Mouse (Mus musculus): ENCODE data around the gene Son.
A peak's percentile ranks its signal among the peaks of the same experiment; 100 is the strongest.
"Not testable (repeated sequence)": the region's sequence is repeated elsewhere in the genome, so short reads cannot be mapped to it uniquely, and the experiment has no call there.

The Son gene

DNA sequence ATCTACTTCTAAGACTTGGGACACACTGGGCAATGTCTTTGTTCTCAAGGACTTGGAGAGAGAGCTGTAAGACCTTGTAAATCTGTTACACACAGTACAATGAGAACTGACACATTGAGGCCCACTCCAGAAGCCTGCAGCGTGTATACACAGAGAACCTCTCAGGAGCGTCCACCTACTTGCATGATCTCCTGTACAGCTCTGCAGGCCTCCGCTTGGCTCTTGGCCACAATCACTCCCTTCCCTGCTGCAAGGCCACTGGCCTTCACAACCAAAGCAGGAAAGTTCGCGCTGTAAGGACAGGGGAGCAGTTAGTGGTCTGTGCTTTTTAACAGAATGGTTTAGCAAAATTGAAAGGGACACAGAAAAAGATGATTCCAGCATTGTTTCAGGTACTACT, 8.1 kb upstream of the Son start:
- no peak for DNase-seq (ENCODE audit: low spot score)

DNA sequence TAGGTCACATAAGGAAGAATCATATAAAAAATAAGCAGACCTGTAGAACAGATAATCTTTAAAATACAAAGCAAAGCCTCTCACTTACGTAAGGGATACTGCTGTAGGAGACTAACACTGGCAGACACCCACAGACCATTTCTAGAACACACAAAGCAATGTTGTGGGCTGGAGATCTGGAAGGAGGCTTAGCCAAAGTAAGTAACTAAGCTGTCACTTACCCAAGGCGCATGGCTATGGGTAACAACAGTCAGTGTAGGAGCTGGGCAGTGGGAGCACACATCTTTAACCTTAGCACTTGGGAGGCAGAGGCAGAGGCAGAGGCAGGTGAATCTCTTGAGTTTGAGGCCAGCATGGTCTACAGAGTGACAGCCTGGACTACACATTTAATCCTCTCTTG, 7.7 kb upstream of the Son start:
- DNase-seq (ENCODE audit: low spot score), result no peak

DNA sequence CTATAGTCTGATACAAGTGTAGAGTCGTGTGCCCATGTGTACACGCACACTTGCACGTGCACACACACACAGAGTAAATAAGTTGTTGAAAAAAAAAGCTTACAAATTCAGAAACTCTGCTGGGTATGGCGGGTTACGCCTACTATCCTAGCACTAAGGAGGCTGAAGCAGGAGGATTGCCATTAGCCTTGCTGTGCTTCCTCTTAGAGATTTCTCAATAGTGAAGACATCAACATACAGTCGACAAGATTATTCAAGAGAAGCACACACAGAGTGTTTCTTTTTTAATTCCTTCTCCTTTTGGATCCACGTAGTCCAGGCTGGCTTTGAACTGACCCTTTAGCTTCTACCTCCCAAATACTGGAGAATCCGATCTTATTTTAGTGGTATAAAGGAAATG, 7.1 kb upstream of the Son start:
- DNase-seq (ENCODE audit: low spot score), result no peak

DNA sequence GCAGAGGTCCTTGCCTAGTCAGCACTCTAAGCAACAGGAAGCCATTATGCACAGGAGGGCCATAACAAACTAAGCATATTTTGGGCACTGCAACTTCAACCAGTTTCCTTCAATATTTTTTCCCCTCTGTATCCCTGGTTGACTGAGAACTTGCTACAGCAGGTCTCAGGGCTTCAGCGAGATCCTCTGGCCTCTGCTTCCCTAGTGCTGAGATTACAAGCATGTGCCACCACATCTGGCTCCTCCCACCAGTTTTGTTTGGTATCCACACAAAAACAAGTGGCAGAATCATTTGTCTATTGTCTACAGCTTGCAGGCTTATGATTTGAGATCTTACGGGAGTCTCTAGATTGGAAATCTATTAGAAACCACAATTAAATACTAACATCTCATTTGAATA, 2.4 kb upstream of the Son start:
- DNase-seq (ENCODE audit: low spot score), result no peak

DNA sequence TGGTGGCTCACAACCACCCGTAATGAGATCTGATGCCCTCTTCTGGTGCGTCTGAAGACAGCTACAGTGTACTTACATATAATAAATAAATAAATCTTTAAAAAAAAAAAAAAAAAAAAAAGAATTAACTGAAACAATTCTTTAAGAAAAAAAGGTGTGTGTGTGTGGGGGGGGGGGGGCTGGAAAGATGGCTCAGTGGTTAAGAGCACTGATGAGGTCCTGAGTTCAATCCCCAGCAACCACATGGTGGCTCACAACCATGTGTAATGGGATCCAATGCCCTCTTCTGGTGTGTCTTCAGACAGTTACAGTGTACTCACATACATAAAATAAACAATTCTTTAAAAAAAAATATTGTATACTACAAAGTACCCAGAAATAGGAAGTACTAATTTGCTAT, 1.9 kb upstream of the Son start:
- not testable (repeated sequence) for DNase-seq (ENCODE audit: low spot score)

DNA sequence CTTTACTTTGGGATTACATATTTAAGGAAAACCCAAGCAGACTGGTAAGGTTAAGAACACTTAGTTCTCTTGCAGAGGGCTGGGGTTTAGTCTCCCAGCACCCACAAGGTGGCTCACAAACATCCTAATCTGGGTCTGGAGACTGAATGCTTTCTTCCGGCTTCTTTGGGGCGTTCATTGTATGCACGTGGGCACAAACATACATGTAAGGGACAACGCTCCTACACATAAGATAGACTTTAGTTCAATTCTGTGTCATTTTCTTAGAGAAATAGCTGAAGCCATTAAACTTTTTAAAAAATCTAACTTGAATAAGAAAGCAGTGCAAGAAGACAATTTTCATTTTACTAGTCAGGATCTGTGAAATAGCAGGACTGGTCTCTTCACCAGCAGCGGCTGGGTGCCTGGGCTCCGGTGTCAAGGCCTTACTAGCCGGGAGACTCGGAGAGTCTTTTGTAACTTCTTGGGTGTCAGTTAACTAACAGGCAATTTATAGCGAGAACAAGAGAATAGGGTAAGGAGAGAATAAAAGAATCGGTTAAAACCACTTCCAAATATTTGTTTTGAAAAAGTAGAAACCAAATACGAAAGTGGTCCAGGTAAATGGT, 1.2 kb upstream of the Son start:
- peak; percentile 42 for DNase-seq (ENCODE audit: low spot score)

DNA sequence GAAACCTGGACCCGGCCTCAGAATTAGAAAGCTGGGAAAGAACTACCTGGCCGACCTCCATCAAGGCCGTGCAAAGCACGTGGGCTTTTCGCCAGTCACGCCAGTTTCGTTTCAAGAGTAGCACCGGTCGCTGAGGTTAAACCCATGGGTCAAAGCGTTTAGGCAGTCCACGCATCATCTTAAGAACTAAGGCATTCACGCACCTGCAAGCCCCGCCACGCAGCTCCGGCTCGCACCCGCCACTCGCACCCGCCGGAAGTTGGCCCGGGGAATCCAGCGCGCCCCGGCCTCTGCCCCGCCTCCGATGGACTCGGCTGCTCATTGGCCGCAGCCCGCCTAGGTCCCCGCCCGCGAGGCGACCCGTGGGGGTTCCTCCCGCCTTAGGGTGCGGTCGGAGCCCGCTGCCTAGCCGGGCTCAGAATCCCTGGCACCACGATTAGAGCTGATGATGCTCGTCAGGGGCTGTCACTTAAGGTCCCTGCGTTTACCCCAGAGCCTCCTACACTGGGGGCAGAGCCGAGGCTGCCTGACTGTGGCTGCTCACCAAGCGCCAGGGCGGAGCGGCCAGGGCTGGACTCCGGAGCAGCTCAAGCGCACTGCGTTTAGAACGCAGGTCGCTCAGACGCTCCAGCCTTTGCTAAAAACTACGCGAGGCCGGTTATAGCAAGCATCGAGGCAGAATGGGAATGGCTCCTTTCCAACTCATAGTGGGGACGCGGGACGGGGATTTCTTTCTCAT, 456 bp upstream of the Son start, which contains the start of gene Gart:
Gart (minus strand) TSS at position 272 of the 739 bp plus-strand sequence.
- DNase-seq (ENCODE audit: low spot score), result peak; percentile 94

DNA sequence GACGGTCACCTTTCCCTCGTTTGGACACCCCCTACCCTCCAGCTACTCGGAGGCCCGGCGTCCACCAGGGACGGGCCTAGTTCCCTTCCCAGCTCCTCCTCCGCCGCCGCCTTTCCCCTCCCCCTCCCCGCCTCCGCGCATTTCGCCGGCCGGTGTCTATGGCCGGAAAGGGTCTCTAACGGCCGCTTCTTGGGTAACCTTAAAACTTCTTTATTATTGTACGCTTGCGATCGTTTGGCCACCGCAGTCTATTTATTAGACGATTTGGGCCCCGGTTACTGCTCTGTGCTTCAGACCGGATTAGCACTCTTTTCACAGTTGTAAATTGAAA, 879 bp downstream of the Son start:
- DNase-seq (ENCODE audit: low spot score), result peak; percentile 77

DNA sequence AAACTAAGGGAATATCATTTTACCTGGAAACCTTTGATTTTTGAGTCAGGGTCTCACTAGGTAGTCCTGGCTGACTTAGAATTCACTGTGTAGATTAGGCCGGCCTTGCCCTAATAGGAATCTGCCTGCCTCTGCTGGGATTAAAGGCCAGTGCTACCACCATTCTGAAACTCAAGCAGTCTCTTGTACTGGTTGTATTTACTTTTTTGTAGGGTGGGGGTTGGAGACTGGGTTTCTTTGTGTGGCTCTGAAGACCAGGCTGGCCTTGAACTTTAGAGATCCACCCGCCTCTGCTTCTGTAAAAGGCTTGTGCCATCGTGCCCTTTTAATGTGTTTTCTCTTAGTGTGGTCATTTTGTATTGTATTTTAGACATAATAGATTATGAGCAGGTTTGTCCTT, 1.9 kb downstream of the Son start:
- no peak for DNase-seq (ENCODE audit: low spot score)

DNA sequence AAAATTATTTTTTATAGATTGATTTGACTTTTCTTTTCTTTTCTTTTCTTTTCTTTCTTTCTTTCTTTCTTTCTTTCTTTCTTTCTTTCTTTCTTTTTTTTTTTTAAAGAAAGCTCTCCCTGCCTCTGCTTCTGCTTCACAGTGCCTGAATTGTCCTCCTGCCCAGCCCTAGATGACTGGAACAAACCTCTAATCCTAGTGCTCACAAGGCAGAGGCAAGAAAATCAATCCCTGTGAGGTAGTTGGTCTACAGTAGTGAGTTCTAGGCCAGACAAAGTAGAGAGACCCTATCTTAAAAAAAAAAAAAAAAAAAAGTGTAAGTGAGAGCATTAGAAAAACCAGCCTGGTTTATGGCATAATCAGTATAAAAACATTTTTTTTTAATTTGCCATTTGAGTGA, 2.5 kb downstream of the Son start:
- no peak for DNase-seq (ENCODE audit: low spot score)

DNA sequence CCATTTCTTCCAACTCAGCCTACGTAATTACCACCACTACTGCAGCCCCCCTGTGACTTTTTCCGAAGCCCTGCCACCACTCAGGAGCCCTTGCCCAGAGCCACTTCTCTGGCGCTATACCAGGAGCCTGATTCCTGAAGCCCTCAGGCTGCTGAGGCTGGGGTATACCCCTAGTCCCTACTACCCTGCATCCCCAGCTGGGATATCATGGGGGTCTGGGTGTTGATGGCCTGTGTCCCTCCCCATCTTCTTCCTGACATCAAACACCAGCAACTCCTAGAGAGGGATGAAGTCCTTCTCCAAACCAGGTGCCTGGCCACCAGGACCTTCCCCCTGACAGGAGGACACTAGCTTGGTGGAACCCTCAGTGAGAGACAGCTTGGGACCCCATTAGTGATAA, 4.9 kb downstream of the Son start:
- DNase-seq (ENCODE audit: low spot score), result no peak

DNA sequence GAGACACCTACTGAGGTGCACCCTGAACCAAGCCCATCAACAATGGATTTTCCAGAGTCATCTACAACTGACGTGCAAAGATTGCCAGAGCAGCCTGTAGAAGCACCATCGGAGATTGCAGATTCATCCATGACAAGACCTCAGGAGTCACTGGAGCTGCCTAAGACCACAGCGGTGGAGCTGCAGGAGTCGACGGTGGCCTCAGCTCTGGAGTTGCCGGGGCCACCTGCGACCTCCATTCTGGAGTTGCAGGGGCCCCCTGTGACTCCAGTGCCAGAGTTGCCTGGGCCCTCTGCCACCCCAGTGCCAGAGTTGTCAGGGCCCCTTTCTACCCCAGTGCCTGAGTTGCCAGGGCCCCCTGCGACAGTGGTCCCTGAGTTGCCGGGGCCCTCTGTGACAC, 8.0 kb downstream of the Son start:
- no peak for DNase-seq (ENCODE audit: low spot score)

DNA sequence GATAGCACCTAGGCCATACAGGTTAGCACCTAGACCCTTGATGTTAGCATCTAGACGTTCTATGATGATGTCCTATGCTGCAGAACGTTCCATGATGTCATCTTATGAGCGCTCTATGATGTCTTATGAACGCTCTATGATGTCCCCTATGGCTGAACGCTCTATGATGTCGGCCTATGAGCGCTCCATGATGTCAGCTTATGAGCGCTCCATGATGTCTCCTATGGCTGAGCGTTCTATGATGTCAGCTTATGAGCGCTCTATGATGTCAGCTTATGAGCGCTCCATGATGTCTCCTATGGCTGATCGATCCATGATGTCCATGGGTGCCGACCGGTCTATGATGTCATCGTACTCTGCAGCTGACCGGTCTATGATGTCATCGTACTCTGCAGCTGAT, 10.0 kb downstream of the Son start:
- no peak for DNase-seq (ENCODE audit: low spot score)

DNA sequence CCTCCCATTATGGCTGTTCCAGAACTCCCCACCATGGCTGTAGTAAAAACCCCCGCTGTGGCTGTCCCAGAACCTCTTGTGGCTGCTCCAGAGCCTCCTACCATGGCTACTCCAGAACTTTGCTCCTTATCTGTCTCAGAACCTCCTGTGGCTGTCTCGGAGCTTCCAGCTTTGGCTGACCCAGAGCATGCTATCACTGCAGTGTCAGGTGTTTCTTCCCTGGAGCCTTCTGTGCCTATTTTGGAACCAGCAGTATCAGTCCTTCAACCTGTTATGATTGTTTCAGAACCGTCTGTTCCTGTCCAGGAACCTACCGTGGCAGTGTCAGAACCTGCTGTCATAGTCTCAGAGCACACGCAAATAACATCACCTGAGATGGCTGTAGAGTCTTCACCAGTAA, 11.2 kb downstream of the Son start:
- no peak for DNase-seq (ENCODE audit: low spot score)

DNA sequence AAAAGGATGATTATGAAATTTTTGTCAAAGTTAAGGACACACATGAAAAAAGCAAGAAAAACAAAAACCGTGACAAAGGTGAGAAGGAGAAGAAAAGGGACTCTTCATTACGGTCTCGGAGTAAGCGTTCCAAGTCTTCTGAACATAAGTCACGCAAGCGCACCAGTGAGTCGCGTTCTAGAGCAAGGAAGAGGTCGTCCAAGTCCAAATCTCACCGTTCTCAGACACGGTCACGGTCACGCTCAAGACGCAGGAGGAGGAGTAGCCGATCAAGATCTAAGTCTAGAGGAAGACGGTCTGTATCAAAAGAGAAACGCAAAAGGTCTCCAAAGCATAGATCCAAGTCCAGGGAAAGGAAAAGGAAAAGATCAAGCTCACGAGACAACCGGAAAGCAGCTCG, 12.5 kb downstream of the Son start:
- DNase-seq (ENCODE audit: low spot score), result no peak

DNA sequence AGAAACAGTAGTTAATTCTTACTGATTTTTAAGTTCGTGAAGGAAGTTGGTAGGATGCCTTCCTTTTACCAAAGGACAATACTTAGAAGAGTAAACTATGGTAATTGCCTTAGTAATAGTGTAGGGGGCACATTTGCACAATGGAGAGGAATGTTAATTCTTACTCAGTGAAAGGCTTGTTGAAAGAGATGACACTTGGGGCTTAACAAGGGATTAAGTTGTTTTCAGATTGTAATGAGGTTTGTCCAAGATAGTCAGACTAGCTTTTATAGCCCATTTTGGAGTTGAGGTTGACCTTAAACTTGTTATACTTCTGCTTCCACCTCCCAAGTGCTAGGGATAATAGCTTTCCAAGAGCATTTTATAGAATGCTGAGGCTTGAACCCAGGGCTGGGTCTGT, 14.1 kb downstream of the Son start:
- DNase-seq (ENCODE audit: low spot score), result no peak

DNA sequence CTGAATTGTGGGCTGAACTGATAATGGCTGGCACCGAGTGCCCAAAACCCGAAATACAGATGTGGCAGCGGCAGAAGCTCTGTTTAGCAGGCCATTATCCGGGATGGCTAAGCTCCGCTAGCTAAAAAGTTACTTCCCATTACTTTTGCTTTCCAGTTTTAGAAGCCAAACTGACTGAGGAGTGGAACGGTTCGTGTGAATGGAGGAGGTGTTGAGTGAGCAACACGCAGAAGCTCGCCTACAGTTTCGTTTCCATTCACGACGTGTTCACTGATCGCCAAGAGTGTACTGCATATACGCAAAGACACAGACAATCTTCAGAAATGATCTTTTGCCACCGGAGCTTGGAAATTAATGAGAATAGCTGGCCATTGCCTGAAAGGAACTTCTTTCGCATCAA, 15.0 kb downstream of the Son start:
- DNase-seq (ENCODE audit: low spot score), result no peak

DNA sequence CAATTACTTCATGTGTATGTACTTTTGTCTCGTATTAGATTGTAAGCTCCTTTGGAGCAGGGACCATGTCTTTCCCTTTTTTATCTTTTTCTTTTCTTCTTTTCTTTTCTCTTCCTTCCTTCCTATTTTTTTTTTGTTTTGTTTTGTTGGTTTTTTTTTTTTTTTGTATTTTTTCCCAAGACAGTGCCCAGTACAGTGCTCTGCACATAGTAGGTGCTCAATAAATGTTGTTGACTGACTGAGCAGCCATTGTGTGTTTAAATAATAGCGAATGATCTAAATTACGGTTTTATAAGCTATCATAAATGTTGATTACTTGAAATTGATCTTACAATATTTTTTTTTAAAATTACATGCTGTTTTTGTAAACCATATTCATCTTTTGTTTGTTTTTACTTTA, 16.5 kb downstream of the Son start:
- DNase-seq (ENCODE audit: low spot score), result no peak

DNA sequence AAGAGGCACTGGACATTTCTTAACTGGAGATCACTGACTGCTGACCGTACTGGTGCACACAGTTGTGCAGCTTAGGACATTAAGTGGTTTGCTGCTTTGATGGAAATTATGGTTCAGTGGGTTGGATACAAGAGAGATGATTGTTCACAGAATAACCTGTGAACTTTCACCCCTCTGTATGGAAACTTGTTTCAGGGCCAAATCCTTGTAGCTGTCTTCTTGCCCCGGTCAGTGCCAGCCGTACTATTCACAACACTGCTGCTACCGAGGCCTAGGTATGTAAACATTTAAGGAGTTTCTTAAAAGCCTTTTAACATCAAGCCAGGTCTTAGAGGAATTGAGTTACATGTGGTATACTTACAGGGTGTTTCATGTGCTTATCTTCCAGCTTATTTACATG, 27.2 kb downstream of the Son start:
- no peak for DNase-seq (ENCODE audit: low spot score)

DNA sequence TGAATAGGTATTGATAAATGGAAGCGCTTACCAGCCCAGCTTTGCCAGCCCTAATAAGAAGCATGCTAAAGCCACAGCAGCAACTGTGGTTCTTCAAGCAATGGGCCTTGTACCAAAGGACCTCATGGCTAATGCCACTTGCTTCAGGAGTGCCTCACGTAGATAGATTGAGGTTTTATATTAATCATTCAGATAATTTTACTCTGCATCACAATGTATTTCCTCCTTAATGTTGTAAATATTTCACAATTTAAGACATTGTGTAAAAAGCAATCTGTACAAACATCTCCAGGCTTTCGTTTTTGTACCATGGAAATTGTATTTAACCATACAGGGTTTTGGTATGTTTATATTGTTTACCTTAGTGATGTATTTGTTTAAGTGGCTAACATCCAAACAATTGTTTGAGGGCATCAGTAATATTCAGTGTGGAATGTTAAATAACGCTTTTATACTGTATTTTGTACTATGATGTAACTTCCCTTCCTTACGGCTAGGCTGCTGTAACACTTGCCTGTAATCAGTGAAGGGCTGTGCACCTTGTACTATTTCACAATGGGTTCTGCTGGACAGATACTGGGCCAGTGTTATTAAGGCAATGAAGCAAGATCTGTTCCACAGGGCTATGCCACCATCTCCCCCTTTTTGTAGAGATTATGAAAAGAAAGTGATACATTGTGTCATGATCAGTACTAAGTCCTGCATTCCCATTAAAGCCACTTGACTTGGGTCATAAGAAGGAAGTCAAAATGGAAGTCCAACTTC, 31.0 kb downstream of the Son start:
- peak; percentile 3 for DNase-seq (ENCODE audit: low spot score)

DNA sequence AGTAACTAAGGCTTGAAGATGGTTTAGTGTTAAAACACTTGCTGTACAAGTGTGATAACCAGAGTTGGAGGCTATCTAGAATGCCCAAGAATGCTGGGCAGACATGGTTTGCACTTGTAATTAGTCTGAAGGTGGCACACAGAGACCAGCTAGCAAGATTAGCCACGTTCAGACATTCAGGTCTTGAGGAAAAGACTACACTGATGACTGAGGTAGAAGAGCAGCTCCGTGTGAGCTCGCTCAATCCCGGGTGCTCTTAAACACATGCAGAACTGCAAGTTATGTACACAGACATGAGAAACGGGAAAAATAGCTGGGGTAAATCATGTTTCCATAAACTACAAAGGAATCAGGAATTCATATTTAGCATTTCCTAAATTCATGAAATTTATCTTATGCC, 33.4 kb downstream of the Son start:
- no peak for DNase-seq (ENCODE audit: low spot score)

DNA sequence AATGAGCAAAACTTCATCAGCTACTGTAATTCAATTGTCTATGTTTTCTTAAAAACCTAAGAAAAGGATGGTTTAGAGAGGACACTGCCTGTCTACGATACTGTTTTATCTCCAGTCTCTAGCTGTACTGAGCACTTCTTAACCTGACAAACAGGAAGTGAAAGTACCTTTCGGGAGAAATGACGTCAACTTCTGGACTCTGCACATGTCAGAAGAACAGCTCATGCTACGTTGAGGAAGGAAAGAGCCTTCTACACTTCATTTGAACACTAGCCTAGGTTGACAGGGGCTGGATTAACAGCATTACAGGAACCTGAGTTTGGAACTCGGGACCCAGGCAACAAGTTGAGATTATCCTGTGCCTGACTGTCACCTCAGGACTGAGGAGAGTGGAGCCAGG, 38.2 kb downstream of the Son start:
- peak; percentile 3 for DNase-seq (ENCODE audit: low spot score)

DNA sequence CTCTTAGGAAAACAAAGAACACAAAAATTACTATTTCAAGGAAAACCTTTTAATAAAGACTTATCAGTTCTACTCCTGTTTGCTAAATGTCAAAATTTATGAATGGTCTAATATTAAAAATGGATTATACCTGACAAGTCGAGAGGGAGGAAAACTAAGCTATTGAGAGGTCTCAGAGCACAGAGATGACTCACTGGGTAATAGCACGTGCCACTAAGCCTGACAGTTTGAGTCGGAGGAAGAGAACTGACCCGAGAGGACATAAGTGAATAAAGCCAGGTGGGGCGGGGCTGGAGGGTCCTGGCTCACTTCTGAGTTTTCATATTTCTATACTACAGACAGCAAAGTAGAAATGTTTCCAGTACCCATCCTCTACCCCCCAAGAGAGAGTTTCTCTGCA, 39.1 kb downstream of the Son start:
- DNase-seq (ENCODE audit: low spot score), result no peak
